Mouse (Mus musculus) A20 (cell line): ENCODE data around the gene Cog2.
A peak's percentile ranks its signal among the peaks of the same experiment; 100 is the strongest.

ENCODE experiments used
- DNase-seq: peaks from one replicate; pipeline ENCODE4 v3.0.0-alpha.2; 2011; ENCODE audit warnings: low read depth, low spot score

Gene Cog2

GRCm38 (mm10) chr8:124516525-124516924 is 4.0 kb upstream of the Cog2 start:
- no peak for DNase-seq

GRCm38 (mm10) chr8:124517142-124517541 is 3.4 kb upstream of the Cog2 start:
- DNase-seq, result no peak

- no peak for DNase-seq
Observed at GRCm38 (mm10) chr8:124521946-124522345, 1.4 kb downstream of the Cog2 start.

GRCm38 (mm10) chr8:124526261-124526660 is 5.7 kb downstream of the Cog2 start:
- no peak for DNase-seq

GRCm38 (mm10) chr8:124530076-124530475 is 9.5 kb downstream of the Cog2 start:
- no peak for DNase-seq

- DNase-seq, result no peak
Observed at GRCm38 (mm10) chr8:124530556-124530955, 10.0 kb downstream of the Cog2 start.

GRCm38 (mm10) chr8:124530996-124531395 is 10.4 kb downstream of the Cog2 start:
- no peak for DNase-seq

GRCm38 (mm10) chr8:124532626-124533025 is 12.1 kb downstream of the Cog2 start:
- no peak for DNase-seq

- DNase-seq, result no peak
Observed at GRCm38 (mm10) chr8:124535451-124535850, 14.9 kb downstream of the Cog2 start.

- no peak for DNase-seq
Observed at GRCm38 (mm10) chr8:124540906-124541305, 20.3 kb downstream of the Cog2 start.

- no peak for DNase-seq
Observed at GRCm38 (mm10) chr8:124542001-124542400, 21.4 kb downstream of the Cog2 start.

GRCm38 (mm10) chr8:124543272-124543671 is 22.7 kb downstream of the Cog2 start:
- no peak for DNase-seq

- DNase-seq, result no peak
Observed at GRCm38 (mm10) chr8:124546371-124546770, 25.8 kb downstream of the Cog2 start.

GRCm38 (mm10) chr8:124546815-124547214 is 26.2 kb downstream of the Cog2 start:
- DNase-seq, result no peak

- DNase-seq, result no peak
Observed at GRCm38 (mm10) chr8:124547269-124547668, 26.7 kb downstream of the Cog2 start.

GRCm38 (mm10) chr8:124548187-124548586 is 27.6 kb downstream of the Cog2 start:
- peak; percentile 9 for DNase-seq

- DNase-seq, result no peak
Observed at GRCm38 (mm10) chr8:124551011-124551661, 30.6 kb downstream of the Cog2 start.

GRCm38 (mm10) chr8:124555113-124555750 is 34.7 kb downstream of the Cog2 start:
- DNase-seq, result no peak

GRCm38 (mm10) chr8:124556164-124556563 is 35.6 kb downstream of the Cog2 start:
- DNase-seq, result no peak

- DNase-seq, result no peak
Observed at GRCm38 (mm10) chr8:124556658-124557057, 36.1 kb downstream of the Cog2 start.

GRCm38 (mm10) chr8:124557476-124557875 is 36.9 kb downstream of the Cog2 start:
- no peak for DNase-seq

- no peak for DNase-seq
Observed at GRCm38 (mm10) chr8:124567126-124567525, 46.6 kb downstream of the Cog2 start.

- DNase-seq, result no peak
Observed at GRCm38 (mm10) chr8:124567584-124567983, 47.0 kb downstream of the Cog2 start.
